Mouse (Mus musculus) mouse embryonic stem cell (cell line): Measurements from ENCODE around the gene Olfr508.
"Not testable (repeated sequence)": the region's sequence is repeated elsewhere in the genome, so short reads cannot be mapped to it uniquely, and the experiment has no call there.

Experiments
- in situ Hi-C, 2 experiments: fragments of 300-500 bp; cut with MboI; formaldehyde crosslinking; loops; 1 replicate in 1 of 2; 3 replicates in 1 of 2; pipeline ENCODE4 v1.14.3; 2019 to 2020; ENCODE audit warnings: low sequenced_read_pairs in 2 of 2, low pct_unique_long_range_greater_than_20kb in 1 of 2, mixed read lengths in 1 of 2; ENCODE audit not compliant: unreplicated experiment in 1 of 2

Gene Olfr508

GRCm38 (mm10) chr7:108629694-108630093, at the start of gene Olfr508:
TSS of gene Olfr508 (plus strand) at chr7:108629994.
- in situ Hi-C loops = no loop called here

- in situ Hi-C loops = no loop called here
Observed at GRCm38 (mm10) chr7:108589797-108590196, 40.0 kb upstream of the Olfr508 start.

GRCm38 (mm10) chr7:108601916-108602315, 27.9 kb upstream of the Olfr508 start:
- in situ Hi-C loops = loop anchor here in 1 of 2 experiments (10.0 kb wide), 1 partner anchor 73 kb away; no protein-coding TSS in a partner anchor

GRCm38 (mm10) chr7:108610487-108610886, 19.3 kb upstream of the Olfr508 start, which contains the start of gene Olfr506:
TSS of gene Olfr506 (plus strand) at chr7:108610787.
- in situ Hi-C loops = no loop called here

- in situ Hi-C loops = no loop called here
Observed at GRCm38 (mm10) chr7:108614110-108614509, 15.7 kb upstream of the Olfr508 start.

GRCm38 (mm10) chr7:108616781-108617180, 13.0 kb upstream of the Olfr508 start:
- in situ Hi-C loops = not testable (repeated sequence)

- in situ Hi-C loops = no loop called here
Observed at GRCm38 (mm10) chr7:108621514-108621913, 8.3 kb upstream of the Olfr508 start, which contains the start of gene Olfr507. TSS of gene Olfr507 (plus strand) at chr7:108621814.

- in situ Hi-C loops = loop anchor here in 1 of 2 experiments (25.0 kb wide), 1 partner anchor 465 kb away; no protein-coding TSS in a partner anchor
Observed at GRCm38 (mm10) chr7:108651806-108652205, 22.0 kb downstream of the Olfr508 start, which contains the start of gene Olfr509. TSS of gene Olfr509 (minus strand) at chr7:108651906.

- in situ Hi-C loops = loop anchor here in 1 of 2 experiments (25.0 kb wide), 1 partner anchor 475 kb away; no protein-coding TSS in a partner anchor
Observed at GRCm38 (mm10) chr7:108662419-108662818, 32.6 kb downstream of the Olfr508 start.

GRCm38 (mm10) chr7:108666118-108666517, 36.3 kb downstream of the Olfr508 start, which contains the start of gene Olfr510:
TSS of gene Olfr510 (plus strand) at chr7:108666418.
- in situ Hi-C loops = loop anchor here in 1 of 2 experiments (25.0 kb wide), 1 partner anchor 479 kb away; no protein-coding TSS in a partner anchor

- in situ Hi-C loops = loop anchor here in 1 of 2 experiments (10.0 to 25.0 kb wide), 2 partner anchors 66 to 484 kb away; no protein-coding TSS in a partner anchor
Observed at GRCm38 (mm10) chr7:108671058-108671457, 41.3 kb downstream of the Olfr508 start.

- in situ Hi-C loops = loop anchor here in 1 of 2 experiments (10.0 kb wide), 1 partner anchor 74 kb away; no protein-coding TSS in a partner anchor
Observed at GRCm38 (mm10) chr7:108678886-108679285, 49.1 kb downstream of the Olfr508 start.
